In the genomic region with DNA sequence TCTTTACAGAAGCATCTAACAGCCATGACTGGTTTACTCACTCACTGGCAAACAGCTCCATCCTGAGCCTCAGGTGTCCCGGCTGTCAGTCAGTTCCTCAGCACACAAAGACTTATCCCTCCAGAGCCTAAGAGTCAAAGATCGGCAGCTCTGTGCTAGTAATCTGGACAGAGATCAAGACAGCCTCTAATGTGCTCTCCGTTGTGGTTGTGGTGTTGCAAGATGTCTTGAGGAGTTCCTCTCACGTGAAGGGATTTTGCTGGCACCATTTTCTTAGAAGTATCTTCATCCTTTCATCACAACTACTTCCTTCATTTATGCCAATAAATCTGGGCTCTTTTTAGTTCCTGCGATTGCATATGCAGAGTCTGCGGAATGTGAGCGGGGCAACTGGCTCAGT, we compare ENCODE assay signal across 19 mouse cellular contexts.
"Had no signal": no experiment of that assay in that cellular context is flagged by ENCODE, and none has a peak within 500 bp of the region (broad histone marks: within the 10 kb centered on the region; RNA-seq: fewer than 3 reads in every experiment).

No protein-coding gene starts in this region.

- H3K4me1 ChIP-seq: midbrain, embryonic 13.5 days; neural tube, embryonic 12.5 days; neural tube, embryonic 15.5 days had no signal

- ATAC-seq: intestine, postnatal 0 days; liver, embryonic 12.5 days; midbrain, embryonic 13.5 days had no signal

- DNase-seq: kidney, adult 2 months; kidney, postnatal 36 days; liver; lung, postnatal 4 days; right cerebral cortex, adult 18-20 months; right cerebral cortex, postnatal 25 days; spleen, adult 18-20 months; thymus, postnatal 36 days had no signal

- H3K4me3 ChIP-seq: limb, embryonic 10.5 days; limb, embryonic 13.5 days; liver, embryonic 12.5 days; liver, embryonic 15.5 days; megakaryocyte, embryonic 14.5 days; midbrain, embryonic 10.5 days; midbrain, embryonic 13.5 days; neural tube, embryonic 12.5 days; neural tube, embryonic 15.5 days; stomach, embryonic 15.5 days had no signal
